Mouse (Mus musculus) liver, embryonic 14.5 days (tissue): ENCODE measurements at regions not wholly inside any gene's neighbourhood (a gene's known extent, or its start where the extent isn't known, plus 50 kb on each side); places are given as distances from the start of the nearest gene placed in this dataset.

Source experiments
- ATAC-seq: fragments of 200-750 bp; cut with Nextera tagmentation; 2 replicates; pipeline ENCODE4 v1.8.0; 2017; ENCODE audit warnings: moderate number of reproducible peaks, mild to moderate bottlenecking, moderate library complexity; ENCODE audit not compliant: insufficient read depth
- DNase-seq, 3 experiments: peaks; one replicate each; pipeline ENCODE4 v3.0.0-alpha.2; 2012 to 2013; ENCODE audit warnings: low read depth in 3 of 3, low spot score in 3 of 3
- H3K27ac ChIP-seq: fragments of 300-500 bp; sonication (generic); 2 replicates; pipeline ENCODE4 v1.5.1; 2014; ENCODE audit warnings: moderate library complexity, mild to moderate bottlenecking, control low read depth, inconsistent platforms
- H3K27me3 ChIP-seq: fragments of 300-500 bp; sonication (generic); 2 replicates; pipeline ENCODE4 v1.6.1; 2014; ENCODE audit warnings: mild to moderate bottlenecking, low read length, moderate library complexity; ENCODE audit not compliant: control insufficient read depth, insufficient read depth
- H3K36me3 ChIP-seq: fragments of 300-500 bp; sonication (generic); replicated peaks from 2 replicates; pipeline ENCODE4 v1.6.1; 2014; ENCODE audit warnings: low read depth; ENCODE audit not compliant: control insufficient read depth, insufficient read depth
- H3K4me1 ChIP-seq, 2 experiments: fragments of 200-500 bp in 1 of 2; fragments of 300-500 bp in 1 of 2; sonication (generic) in 1 of 2; replicated peaks; 2 replicates each; pipeline ENCODE4 v1.6.1; 2012 to 2014; ENCODE audit warnings: antibody characterized with exemption in 1 of 2, inconsistent platforms in 1 of 2, low read length in 1 of 2; ENCODE audit not compliant: control insufficient read depth in 2 of 2, insufficient read depth in 2 of 2
- H3K4me2 ChIP-seq: fragments of 300-500 bp; sonication (generic); 2 replicates; pipeline ENCODE4 v1.6.1; 2014; ENCODE audit warnings: low read depth, mild to moderate bottlenecking, control low read depth, moderate library complexity
- H3K4me3 ChIP-seq, 2 experiments: fragments of 200-500 bp in 1 of 2; fragments of 300-500 bp in 1 of 2; sonication (generic) in 1 of 2; 2 replicates each; pipeline ENCODE4 v1.5.1; 2012 to 2014; ENCODE audit warnings: low read depth in 2 of 2, low read length in 2 of 2, mild to moderate bottlenecking in 2 of 2, control low read depth in 1 of 2, inconsistent platforms in 1 of 2, moderate library complexity in 1 of 2; ENCODE audit not compliant: insufficient read depth in 1 of 2
- H3K9ac ChIP-seq: fragments of 300-500 bp; sonication (generic); replicated peaks from 2 replicates; pipeline ENCODE4 v1.6.1; 2014; ENCODE audit warnings: mild to moderate bottlenecking, control low read depth, moderate library complexity
- H3K9me3 ChIP-seq: fragments of 300-500 bp; sonication (generic); 2 replicates; pipeline ENCODE4 v1.6.1; 2016; ENCODE audit warnings: low read length, mixed read lengths; ENCODE audit not compliant: control insufficient read depth
- CTCF ChIP-seq: IDR thresholded peaks from 2 replicates; pipeline ENCODE4 v1.5.1; 2016; ENCODE audit warnings: antibody characterized with exemption, low read depth, control low read depth
- EP300 ChIP-seq: IDR thresholded peaks from 2 replicates; pipeline ENCODE4 v1.6.1; 2016; ENCODE audit warnings: antibody characterized with exemption, low read depth
- WGBS: fragments of 180-500 bp; shearing (Covaris S2); extraction: QIAGEN DNeasy Blood & Tissue Kit; methylation state at CpG from one replicate; pipeline ENCODE4 v1.1.7; 2014; ENCODE audit not compliant: insufficient replicate concordance; 5-methylcytosine and 5-hydroxymethylcytosine counted together

DNA sequence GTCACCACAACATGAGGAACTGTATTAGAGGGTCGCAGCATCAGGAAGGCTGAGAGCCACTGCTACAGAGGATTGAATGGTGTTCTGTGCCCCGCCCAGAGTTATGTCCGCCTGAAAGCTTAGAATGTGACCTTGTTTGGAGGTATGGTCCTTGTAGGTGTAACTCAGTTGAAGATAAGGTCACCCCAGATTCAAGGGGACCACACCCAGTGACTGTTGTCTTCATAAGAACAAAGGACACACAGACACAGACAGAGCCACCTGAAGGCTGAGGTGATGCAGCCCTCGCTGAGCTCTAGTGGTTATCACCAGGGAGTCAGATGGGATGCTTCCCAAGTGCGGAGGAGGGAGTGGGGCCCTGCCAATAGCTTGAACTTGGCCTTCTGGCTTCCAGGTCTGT is 89.9 kb upstream of the 1600014C23Rik start:
- 55% methylated on average over 5 of the region's 5 CpGs for WGBS

DNA sequence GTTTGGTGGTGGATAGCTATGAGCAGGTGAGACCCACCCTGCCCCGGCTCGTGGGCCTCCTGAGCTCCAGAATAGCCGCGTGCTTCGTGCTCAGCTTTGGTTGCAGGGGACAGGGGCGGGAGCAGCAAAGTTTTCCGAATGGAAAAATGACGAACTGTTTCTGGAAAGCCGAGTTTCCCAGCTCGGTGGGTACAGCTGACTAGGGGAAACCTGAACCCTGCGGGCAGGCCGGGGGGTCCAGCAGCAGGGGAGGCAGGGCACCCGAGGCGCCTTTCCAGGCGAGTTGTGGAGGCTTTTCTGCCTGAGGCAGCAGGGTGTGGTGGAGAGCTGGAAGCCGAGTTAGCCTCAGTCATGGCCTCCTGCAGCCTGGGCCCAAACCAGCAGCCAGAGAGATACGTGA is 88.8 kb upstream of the 1600014C23Rik start:
- TF ChIP-seq CTCF, result no peak
- TF ChIP-seq EP300, result no peak
- Histone ChIP-seq H3K4me2 (no peak overlapping the region), H3K4me1 (no peaks in the 10 kb centered on the region), H3K27ac (no peak overlapping the region), H3K9ac (no peak overlapping the region), H3K36me3 (no peaks in the 10 kb centered on the region), H3K27me3 (no peaks in the 10 kb centered on the region), H3K4me3 (no peak overlapping the region), H3K9me3 (no peaks in the 10 kb centered on the region)
- WGBS, result 73% methylated on average over 17 of the region's 17 CpGs
- no peak for DNase-seq
- ATAC-seq, result no peak

More for the DNA sequence above, 89.9 kb upstream of the 1600014C23Rik start:
- H3K27me3 ChIP-seq, result no peaks in the 10 kb centered on the region
- no peaks in the 10 kb centered on the region for H3K9me3 ChIP-seq
- no peak overlapping the region for H3K9ac ChIP-seq
- no peaks in the 10 kb centered on the region for H3K4me1 ChIP-seq
- no peak overlapping the region for H3K4me2 ChIP-seq
- no peak overlapping the region for H3K4me3 ChIP-seq
- H3K36me3 ChIP-seq, result no peaks in the 10 kb centered on the region
- TF ChIP-seq CTCF (no peak), EP300 (no peak)
- H3K27ac ChIP-seq, result no peak overlapping the region
- DNase-seq (no peak), ATAC-seq (no peak)

DNA sequence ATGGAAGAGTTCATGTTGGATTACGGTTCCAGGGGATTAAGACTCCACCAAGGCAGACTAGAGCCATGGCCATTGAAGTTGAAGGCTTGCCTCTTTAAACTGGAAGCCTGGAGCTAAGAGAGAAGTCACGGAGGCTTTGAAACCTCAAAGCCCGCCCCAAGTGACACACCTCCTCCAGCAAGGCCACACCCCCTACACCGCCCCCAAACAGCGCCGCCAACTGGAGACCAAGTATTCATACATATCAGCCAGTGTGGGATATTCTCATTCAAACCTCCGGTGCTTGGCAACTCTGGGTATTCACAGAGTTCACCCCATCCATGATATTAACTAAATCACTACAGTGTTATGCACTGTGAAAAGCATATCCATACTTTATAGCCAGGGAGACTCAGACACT is 87.7 kb upstream of the 1600014C23Rik start:
- DNase-seq, result no peak
- Histone ChIP-seq H3K9me3 (no peaks in the 10 kb centered on the region), H3K36me3 (no peaks in the 10 kb centered on the region), H3K4me2 (no peak overlapping the region), H3K4me1 (no peaks in the 10 kb centered on the region), H3K9ac (no peak overlapping the region), H3K27ac (no peak overlapping the region), H3K4me3 (no peak overlapping the region), H3K27me3 (no peaks in the 10 kb centered on the region)
- 83% methylated on average over 7 of the region's 7 CpGs for WGBS
- TF ChIP-seq CTCF (peak; percentile 12; the same call in 1 of the 2 replicates), EP300 (no peak)
- no peak for ATAC-seq

DNA sequence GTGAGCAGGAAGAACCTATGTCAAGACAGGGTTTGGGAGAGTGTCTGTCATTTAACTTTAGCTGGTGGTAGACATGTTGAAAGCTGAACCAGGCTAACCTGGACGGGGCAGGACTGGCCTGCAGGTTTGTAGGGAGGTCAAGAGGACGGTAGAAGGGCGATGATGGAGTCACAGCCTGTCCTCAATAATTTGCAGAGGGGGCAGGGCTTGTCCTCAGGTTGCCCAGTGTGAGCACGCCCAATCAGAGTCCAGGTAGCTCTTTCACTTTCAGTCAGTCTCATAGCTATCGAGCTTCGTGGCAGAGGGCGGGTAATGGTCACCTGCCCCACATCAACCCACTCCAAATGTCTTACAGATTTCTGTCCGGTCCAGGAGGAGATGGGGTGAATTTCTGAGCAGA is 85.5 kb upstream of the 1600014C23Rik start:
- H3K9ac ChIP-seq, result no peak overlapping the region
- H3K36me3 ChIP-seq, result no peaks in the 10 kb centered on the region
- no peak for DNase-seq
- ATAC-seq, result no peak
- H3K4me2 ChIP-seq, result no peak overlapping the region
- WGBS, result 51% methylated on average over 8 of the region's 8 CpGs
- H3K27ac ChIP-seq, result no peak overlapping the region
- no peak overlapping the region for H3K4me3 ChIP-seq
- H3K27me3 ChIP-seq, result no peaks in the 10 kb centered on the region
- H3K4me1 ChIP-seq, result no peaks in the 10 kb centered on the region
- TF ChIP-seq EP300 (no peak), CTCF (no peak)
- H3K9me3 ChIP-seq, result no peaks in the 10 kb centered on the region

DNA sequence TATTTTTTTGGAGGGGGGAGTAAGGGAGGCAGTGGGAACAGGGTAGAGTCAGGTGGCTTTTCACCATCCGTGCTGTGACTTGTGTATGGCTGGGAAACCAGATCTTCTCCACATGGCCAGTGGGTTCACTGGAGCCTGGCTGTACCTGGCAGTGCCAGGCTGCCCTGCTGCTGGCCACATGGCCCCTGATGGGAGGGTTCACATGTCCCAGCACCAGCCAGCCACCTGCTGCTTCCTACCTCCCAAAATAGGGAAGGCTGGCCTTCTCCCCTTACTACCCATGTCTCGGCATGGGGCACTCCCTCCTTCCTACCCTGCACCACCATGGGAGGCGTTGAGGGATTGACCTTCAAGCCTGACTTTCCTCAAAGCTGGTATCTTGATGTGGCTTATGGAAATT is 82.9 kb upstream of the 1600014C23Rik start:
- Histone ChIP-seq H3K9me3 (no peaks in the 10 kb centered on the region), H3K4me2 (no peak overlapping the region), H3K27me3 (no peaks in the 10 kb centered on the region), H3K4me3 (no peak overlapping the region), H3K4me1 (no peaks in the 10 kb centered on the region), H3K9ac (no peak overlapping the region), H3K27ac (no peak overlapping the region), H3K36me3 (no peaks in the 10 kb centered on the region)
- TF ChIP-seq CTCF, result no peak
- no peak for TF ChIP-seq EP300
- DNase-seq, result no peak
- no peak for ATAC-seq
- WGBS, result 62% methylated on average over 3 of the region's 3 CpGs

DNA sequence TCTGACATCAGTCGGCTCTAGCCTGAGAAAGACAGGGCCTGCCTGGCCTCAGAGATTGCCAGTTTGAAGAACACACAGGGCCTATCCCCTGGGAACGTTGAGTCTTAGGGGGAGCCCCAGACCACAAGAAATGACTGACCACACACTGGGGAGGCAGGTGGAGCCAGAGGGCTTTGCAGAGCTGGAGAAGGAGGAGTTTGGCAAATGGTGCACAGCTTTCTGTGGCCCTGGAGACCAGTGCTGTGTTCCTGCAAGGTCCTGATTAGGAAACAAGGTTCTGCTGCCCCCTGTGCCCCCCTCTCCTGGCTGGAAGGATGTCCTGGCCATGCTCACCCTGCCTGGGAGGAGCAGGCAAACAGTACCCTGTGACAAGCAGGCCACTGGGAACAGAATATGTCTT is 82.2 kb upstream of the 1600014C23Rik start:
- DNase-seq (no peak), ATAC-seq (no peak)
- no peaks in the 10 kb centered on the region for H3K27me3 ChIP-seq
- no peak overlapping the region for H3K27ac ChIP-seq
- no peaks in the 10 kb centered on the region for H3K9me3 ChIP-seq
- H3K4me3 ChIP-seq, result no peak overlapping the region
- no peak overlapping the region for H3K9ac ChIP-seq
- 21% methylated on average over 2 of the region's 2 CpGs for WGBS
- no peak for TF ChIP-seq CTCF
- no peak for TF ChIP-seq EP300
- H3K4me2 ChIP-seq, result no peak overlapping the region
- H3K36me3 ChIP-seq, result no peaks in the 10 kb centered on the region
- no peaks in the 10 kb centered on the region for H3K4me1 ChIP-seq
